Mouse (Mus musculus): ENCODE measurements around the gene Grhpr. TPM values are rescaled to one million over a fixed set of nuclear protein-coding genes. Genes with fewer than 3 reads are reported as not detected.
A peak's percentile ranks its signal among the peaks of the same experiment; 100 is the strongest.

Grhpr gene
- polyA plus RNA-seq, 1 experiment from 2014 or later, result 97.7 TPM

DNA sequence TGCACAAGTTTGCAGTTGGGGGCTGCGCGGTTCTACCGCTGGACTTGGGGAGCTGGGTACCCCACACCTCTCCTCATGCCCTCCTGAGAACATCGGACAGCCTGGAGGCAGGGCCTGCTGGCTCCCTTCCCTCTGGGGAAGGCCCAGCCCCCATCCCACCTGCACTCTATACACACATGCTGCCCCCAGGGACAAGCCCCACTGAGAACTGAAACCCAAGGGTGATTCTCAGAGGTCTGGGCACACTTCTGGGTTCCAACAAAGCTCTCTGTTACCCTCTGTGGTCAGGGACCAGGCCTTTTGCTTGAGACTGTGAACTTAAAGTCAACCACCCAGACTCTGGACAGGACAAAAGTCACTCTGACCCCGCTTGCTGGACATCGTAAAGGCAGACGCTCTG is 11.1 kb upstream of the Grhpr start:
- peaks cover 5% of the 10 kb centered on the region for H3K4me1 ChIP-seq (ENCODE audit: control insufficient read depth, insufficient read depth, low read length)
- no peak for ATAC-seq (replicated peaks; ENCODE audit: extremely low read depth, insufficient read depth, low FRiP score)
- H3K27ac ChIP-seq (ENCODE audit: low read length), result no peak overlapping the region
- H3K9ac ChIP-seq (ENCODE audit: low read length), result no peak overlapping the region
- no peaks in the 10 kb centered on the region for H3K36me3 ChIP-seq (ENCODE audit: control insufficient read depth, insufficient read depth)
- no peak overlapping the region for H3K4me2 ChIP-seq (ENCODE audit: low read depth, low read length)
- 90% methylated on average over 7 of the region's 7 CpGs for WGBS
- H3K4me3 ChIP-seq (ENCODE audit: low read length), result no peak overlapping the region
- no peaks in the 10 kb centered on the region for H3K9me3 ChIP-seq (replicated peaks; ENCODE audit: control insufficient read depth, low read length)
- H3K27me3 ChIP-seq (ENCODE audit: control insufficient read depth, insufficient read depth, low read length), result no peaks in the 10 kb centered on the region

GRCm38 (mm10) chr4:44970612-44971110 is 10.5 kb upstream of the Grhpr start:
- no peaks in the 10 kb centered on the region for H3K36me3 ChIP-seq (ENCODE audit: control insufficient read depth, insufficient read depth)
- H3K9me3 ChIP-seq (replicated peaks; ENCODE audit: control insufficient read depth, low read length), result no peaks in the 10 kb centered on the region
- WGBS, result 20% methylated on average over 10 of the region's 10 CpGs
- no peak overlapping the region for H3K9ac ChIP-seq (ENCODE audit: low read length)
- H3K4me2 ChIP-seq (ENCODE audit: low read depth, low read length), result no peak overlapping the region
- no peak for ATAC-seq (replicated peaks; ENCODE audit: extremely low read depth, insufficient read depth, low FRiP score)
- no peak overlapping the region for H3K27ac ChIP-seq (ENCODE audit: low read length)
- no peak overlapping the region for H3K4me3 ChIP-seq (ENCODE audit: low read length)
- no peaks in the 10 kb centered on the region for H3K27me3 ChIP-seq (ENCODE audit: control insufficient read depth, insufficient read depth, low read length)
- peaks cover 5% of the 10 kb centered on the region for H3K4me1 ChIP-seq (ENCODE audit: control insufficient read depth, insufficient read depth, low read length)

DNA sequence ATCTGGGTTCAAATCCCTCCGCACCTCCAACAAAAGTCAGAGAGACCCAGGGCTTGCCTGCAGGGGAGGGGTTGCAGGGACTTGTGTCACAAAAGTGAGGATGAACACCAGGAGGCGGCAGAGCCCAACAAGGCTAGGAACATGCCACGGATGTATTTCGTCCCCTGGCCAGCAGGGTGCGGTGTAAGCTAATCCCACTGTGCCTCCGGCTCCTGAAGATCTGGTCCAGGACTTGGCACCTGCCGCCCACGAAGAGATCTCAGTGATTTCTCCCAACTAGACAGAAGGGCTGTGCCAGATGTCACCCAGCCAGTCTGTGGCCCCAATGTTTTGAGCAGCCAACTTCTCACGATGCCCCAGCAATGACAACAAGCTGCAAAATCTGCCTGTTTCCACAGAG is 7.7 kb upstream of the Grhpr start:
- Histone ChIP-seq H3K4me3 (ENCODE audit: low read length) (peak overlapping the region; percentile 38), H3K9me3 (replicated peaks; ENCODE audit: control insufficient read depth, low read length) (peaks cover 3% of the 10 kb centered on the region; the same call in 1 of the 2 replicates), H3K4me2 (ENCODE audit: low read depth, low read length) (peak overlapping the region; percentile 66), H3K4me1 (ENCODE audit: control insufficient read depth, insufficient read depth, low read length) (peaks cover 5% of the 10 kb centered on the region), H3K27me3 (ENCODE audit: control insufficient read depth, insufficient read depth, low read length) (no peaks in the 10 kb centered on the region), H3K27ac (ENCODE audit: low read length) (no peak overlapping the region), H3K9ac (ENCODE audit: low read length) (peak overlapping the region; percentile 52), H3K36me3 (ENCODE audit: control insufficient read depth, insufficient read depth) (no peaks in the 10 kb centered on the region)
- peak; percentile 56; the same call in 1 of the 2 replicates for ATAC-seq (replicated peaks; ENCODE audit: extremely low read depth, insufficient read depth, low FRiP score)
- 10% methylated on average over 9 of the region's 9 CpGs for WGBS

- Histone ChIP-seq H3K36me3 (ENCODE audit: control insufficient read depth, insufficient read depth) (no peaks in the 10 kb centered on the region), H3K27me3 (ENCODE audit: control insufficient read depth, insufficient read depth, low read length) (no peaks in the 10 kb centered on the region), H3K4me2 (ENCODE audit: low read depth, low read length) (peak overlapping the region; percentile 66), H3K4me1 (ENCODE audit: control insufficient read depth, insufficient read depth, low read length) (peaks cover 5% of the 10 kb centered on the region), H3K9me3 (replicated peaks; ENCODE audit: control insufficient read depth, low read length) (peaks cover 3% of the 10 kb centered on the region; the same call in 1 of the 2 replicates), H3K4me3 (ENCODE audit: low read length) (peak overlapping the region; percentile 38), H3K9ac (ENCODE audit: low read length) (peak overlapping the region; percentile 52), H3K27ac (ENCODE audit: low read length) (no peak overlapping the region)
- WGBS, result 44% methylated on average over 14 of the region's 14 CpGs
- peak; percentile 40; the same call in 1 of the 2 replicates for ATAC-seq (replicated peaks; ENCODE audit: extremely low read depth, insufficient read depth, low FRiP score)
Measured at GRCm38 (mm10) chr4:44973871-44974270, 7.3 kb upstream of the Grhpr start.

DNA sequence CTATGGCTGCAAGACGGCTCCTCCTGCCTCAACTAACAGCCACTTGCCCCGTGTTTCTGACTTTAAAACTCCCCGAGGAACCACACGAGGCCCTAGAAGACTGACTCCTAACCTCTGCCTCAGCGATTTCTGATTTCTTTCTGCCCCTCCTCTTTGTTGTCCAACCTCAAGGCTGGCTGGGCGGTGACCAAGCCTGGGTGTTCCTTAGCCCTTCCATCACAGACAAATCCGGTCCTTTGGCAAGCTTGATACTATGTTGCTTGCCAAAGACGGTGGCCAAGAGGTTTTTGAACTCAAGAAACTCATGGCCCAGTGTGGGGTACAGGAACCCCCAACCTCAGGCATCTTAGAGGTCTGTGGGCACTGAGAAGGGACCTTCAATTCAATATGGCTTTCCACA is 6.9 kb upstream of the Grhpr start:
- ATAC-seq (replicated peaks; ENCODE audit: extremely low read depth, insufficient read depth, low FRiP score), result no peak
- Histone ChIP-seq H3K9me3 (replicated peaks; ENCODE audit: control insufficient read depth, low read length) (peaks cover 3% of the 10 kb centered on the region; the same call in 1 of the 2 replicates), H3K4me1 (ENCODE audit: control insufficient read depth, insufficient read depth, low read length) (peaks cover 5% of the 10 kb centered on the region), H3K36me3 (ENCODE audit: control insufficient read depth, insufficient read depth) (no peaks in the 10 kb centered on the region), H3K9ac (ENCODE audit: low read length) (no peak overlapping the region), H3K27ac (ENCODE audit: low read length) (no peak overlapping the region), H3K4me3 (ENCODE audit: low read length) (no peak overlapping the region), H3K27me3 (ENCODE audit: control insufficient read depth, insufficient read depth, low read length) (no peaks in the 10 kb centered on the region), H3K4me2 (ENCODE audit: low read depth, low read length) (no peak overlapping the region)
- 74% methylated on average over 8 of the region's 8 CpGs for WGBS

DNA sequence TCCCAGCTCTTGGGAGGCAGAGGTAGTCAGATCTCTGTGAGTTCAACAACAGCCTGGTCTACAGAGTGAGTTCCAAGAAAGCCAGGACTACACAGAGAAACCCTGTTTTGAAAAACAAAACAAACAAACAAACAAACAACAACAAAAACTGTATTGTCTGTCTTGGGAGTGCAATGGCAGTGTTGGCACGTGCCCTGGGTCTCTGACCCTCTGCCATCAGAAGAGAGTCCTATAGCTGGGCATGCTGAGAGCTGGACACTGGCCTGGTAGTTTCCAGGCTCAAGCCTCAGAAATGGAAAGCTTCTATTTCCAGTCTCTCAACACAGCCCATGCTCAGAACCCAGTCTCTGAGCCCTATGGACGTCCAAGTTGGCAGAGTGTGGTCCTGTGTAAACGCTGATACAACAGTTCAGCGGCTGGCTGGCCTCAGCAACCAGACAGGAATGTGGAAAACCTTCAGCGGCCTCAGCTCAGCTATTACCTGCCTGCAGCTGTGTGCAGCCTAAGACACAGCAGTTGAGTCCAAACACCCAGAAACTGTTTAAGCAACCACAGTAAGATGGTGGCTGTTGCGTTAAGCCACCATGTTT is 5.1 kb upstream of the Grhpr start:
- Histone ChIP-seq H3K4me2 (ENCODE audit: low read depth, low read length) (no peak overlapping the region), H3K27me3 (ENCODE audit: control insufficient read depth, insufficient read depth, low read length) (no peaks in the 10 kb centered on the region), H3K36me3 (ENCODE audit: control insufficient read depth, insufficient read depth) (no peaks in the 10 kb centered on the region), H3K4me1 (ENCODE audit: control insufficient read depth, insufficient read depth, low read length) (peaks cover 14% of the 10 kb centered on the region), H3K9me3 (replicated peaks; ENCODE audit: control insufficient read depth, low read length) (peaks cover 3% of the 10 kb centered on the region; the same call in 1 of the 2 replicates), H3K4me3 (ENCODE audit: low read length) (no peak overlapping the region), H3K9ac (ENCODE audit: low read length) (no peak overlapping the region), H3K27ac (ENCODE audit: low read length) (no peak overlapping the region)
- ATAC-seq (replicated peaks; ENCODE audit: extremely low read depth, insufficient read depth, low FRiP score), result no peak
- 65% methylated on average over 6 of the region's 6 CpGs for WGBS

- Histone ChIP-seq H3K27me3 (ENCODE audit: control insufficient read depth, insufficient read depth, low read length) (no peaks in the 10 kb centered on the region), H3K4me3 (ENCODE audit: low read length) (no peak overlapping the region), H3K4me2 (ENCODE audit: low read depth, low read length) (no peak overlapping the region), H3K36me3 (ENCODE audit: control insufficient read depth, insufficient read depth) (no peaks in the 10 kb centered on the region), H3K9ac (ENCODE audit: low read length) (no peak overlapping the region), H3K9me3 (replicated peaks; ENCODE audit: control insufficient read depth, low read length) (peaks cover 3% of the 10 kb centered on the region; the same call in 1 of the 2 replicates), H3K27ac (ENCODE audit: low read length) (no peak overlapping the region), H3K4me1 (ENCODE audit: control insufficient read depth, insufficient read depth, low read length) (peaks cover 17% of the 10 kb centered on the region)
- WGBS, result 85% methylated on average over 10 of the region's 10 CpGs
- ATAC-seq (replicated peaks; ENCODE audit: extremely low read depth, insufficient read depth, low FRiP score), result no peak
Measured at GRCm38 (mm10) chr4:44976921-44977710, 4.1 kb upstream of the Grhpr start.

DNA sequence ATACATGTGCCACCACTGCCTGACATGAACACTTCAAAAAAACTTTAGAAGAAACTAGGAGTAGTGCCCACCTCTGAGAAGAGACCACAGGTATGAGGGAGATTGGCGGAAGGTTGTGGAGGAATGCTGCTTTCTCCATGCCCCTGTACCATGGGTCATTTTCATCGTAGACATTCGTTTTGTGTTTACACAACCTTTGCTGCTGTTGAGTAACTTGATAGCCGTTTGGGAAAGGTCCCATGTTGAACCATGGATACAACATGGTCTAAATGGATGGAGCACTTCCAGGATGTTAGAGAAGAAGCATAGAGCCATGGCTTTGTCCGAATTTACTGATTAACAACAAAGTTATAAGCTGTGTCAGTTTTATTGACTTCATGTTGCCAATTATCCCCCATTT is 3.0 kb upstream of the Grhpr start:
- no peak overlapping the region for H3K9ac ChIP-seq (ENCODE audit: low read length)
- ATAC-seq (replicated peaks; ENCODE audit: extremely low read depth, insufficient read depth, low FRiP score), result no peak

DNA sequence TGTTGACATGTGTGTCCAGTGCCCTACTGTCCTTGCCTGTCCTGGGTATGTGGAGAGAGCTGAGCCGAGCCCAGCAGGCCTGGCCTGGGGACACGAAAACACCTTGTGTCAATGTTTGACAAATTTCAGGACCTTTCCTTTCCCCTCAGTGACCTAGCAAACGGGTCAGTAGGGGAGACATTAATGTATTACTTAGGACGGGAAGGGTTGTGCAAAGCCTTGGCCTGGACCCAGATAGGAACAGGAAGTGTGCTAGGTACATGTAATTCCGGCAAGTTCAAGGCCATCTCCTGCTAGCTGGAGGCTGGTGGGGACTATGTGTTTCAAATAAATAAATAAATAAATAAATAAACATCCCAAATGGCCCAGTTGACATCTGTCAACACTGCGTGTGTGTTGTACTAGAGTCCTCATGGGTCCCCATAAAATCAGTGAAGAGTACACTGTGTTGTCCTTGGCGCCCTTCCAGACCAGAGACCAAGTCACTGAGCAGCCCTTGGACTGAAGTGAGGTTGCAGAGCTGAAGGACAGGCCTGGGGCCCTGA is 1.3 kb upstream of the Grhpr start:
- Histone ChIP-seq H3K27me3 (ENCODE audit: control insufficient read depth, insufficient read depth, low read length) (no peaks in the 10 kb centered on the region), H3K9ac (ENCODE audit: low read length) (no peak overlapping the region), H3K4me3 (ENCODE audit: low read length) (no peak overlapping the region), H3K36me3 (ENCODE audit: control insufficient read depth, insufficient read depth) (0 out of 2 replicates have a peak, but pooled peaks cover 2% of the 10 kb centered on the region), H3K4me2 (ENCODE audit: low read depth, low read length) (no peak overlapping the region), H3K4me1 (ENCODE audit: control insufficient read depth, insufficient read depth, low read length) (peaks cover 29% of the 10 kb centered on the region), H3K9me3 (replicated peaks; ENCODE audit: control insufficient read depth, low read length) (peaks cover 3% of the 10 kb centered on the region; the same call in 1 of the 2 replicates), H3K27ac (ENCODE audit: low read length) (no peak overlapping the region)
- 63% methylated on average over 7 of the region's 7 CpGs for WGBS
- ATAC-seq (replicated peaks; ENCODE audit: extremely low read depth, insufficient read depth, low FRiP score), result no peak

More for the DNA sequence above, 3.0 kb upstream of the Grhpr start:
- Histone ChIP-seq H3K27ac (ENCODE audit: low read length) (no peak overlapping the region), H3K9me3 (replicated peaks; ENCODE audit: control insufficient read depth, low read length) (peaks cover 3% of the 10 kb centered on the region; the same call in 1 of the 2 replicates), H3K4me2 (ENCODE audit: low read depth, low read length) (no peak overlapping the region), H3K27me3 (ENCODE audit: control insufficient read depth, insufficient read depth, low read length) (no peaks in the 10 kb centered on the region), H3K4me1 (ENCODE audit: control insufficient read depth, insufficient read depth, low read length) (peaks cover 28% of the 10 kb centered on the region), H3K36me3 (ENCODE audit: control insufficient read depth, insufficient read depth) (no peaks in the 10 kb centered on the region), H3K4me3 (ENCODE audit: low read length) (no peak overlapping the region)
- WGBS, result 78% methylated on average over 5 of the region's 5 CpGs

Measured in heart, embryonic 16.5 days (tissue).